Mouse (Mus musculus) hindbrain, embryonic 11.5 days (tissue): ENCODE data around the gene Gpm6b. TPM values are rescaled to one million over a fixed set of nuclear protein-coding genes. Genes with fewer than 3 reads are reported as not detected.
A peak's percentile ranks its signal among the peaks of the same experiment; 100 is the strongest.

Experiments used
- ATAC-seq: fragments of 200-750 bp; cut with Nextera tagmentation; 2 replicates; pipeline ENCODE4 v1.8.0; 2017; ENCODE audit warnings: mild to moderate bottlenecking, moderate TSS enrichment, moderate library complexity; ENCODE audit not compliant: low FRiP score
- DNase-seq: peaks from one replicate; pipeline ENCODE4 v3.0.0-alpha.2; 2015; ENCODE audit warnings: low spot score
- H3K27ac ChIP-seq: fragments of 300-500 bp; sonication (generic); 2 replicates; pipeline ENCODE4 v1.5.1; 2014; ENCODE audit warnings: mild to moderate bottlenecking, low read depth, low read length
- H3K27me3 ChIP-seq: fragments of 300-500 bp; sonication (generic); 2 replicates; pipeline ENCODE4 v1.6.1; 2014; ENCODE audit warnings: mild to moderate bottlenecking, low read length, moderate library complexity, mixed read lengths; ENCODE audit not compliant: control insufficient read depth, insufficient read depth
- H3K36me3 ChIP-seq: fragments of 300-500 bp; sonication (generic); 2 replicates; pipeline ENCODE4 v1.6.1; 2014; ENCODE audit warnings: mild to moderate bottlenecking, low read length, moderate library complexity, mixed read lengths; ENCODE audit not compliant: control insufficient read depth, insufficient read depth
- H3K4me1 ChIP-seq: fragments of 300-500 bp; sonication (generic); replicated peaks from 2 replicates; pipeline ENCODE4 v1.6.1; 2014; ENCODE audit warnings: low read length, mixed read lengths; ENCODE audit not compliant: control insufficient read depth, insufficient read depth
- H3K4me2 ChIP-seq: fragments of 300-500 bp; sonication (generic); replicated peaks from 2 replicates; pipeline ENCODE4 v1.6.1; 2014; ENCODE audit warnings: mild to moderate bottlenecking, low read depth, low read length
- H3K4me3 ChIP-seq: fragments of 300-500 bp; sonication (generic); 2 replicates; pipeline ENCODE4 v1.5.1; 2014; ENCODE audit warnings: low read depth, low read length
- H3K9ac ChIP-seq: fragments of 300-500 bp; sonication (generic); 2 replicates; pipeline ENCODE4 v1.6.1; 2014; ENCODE audit warnings: low read depth, low read length
- H3K9me3 ChIP-seq: fragments of 300-500 bp; sonication (generic); 2 replicates; pipeline ENCODE4 v1.6.1; 2016; ENCODE audit warnings: low read length; ENCODE audit not compliant: control insufficient read depth
- whole genome bisulfite sequencing: fragments of 180-500 bp; shearing (Covaris S2); extraction: QIAGEN DNeasy Blood & Tissue Kit; methylation state at CpG from one replicate; pipeline ENCODE4 v1.1.7; 2014; 5-methylcytosine and 5-hydroxymethylcytosine counted together
- polyA plus RNA-seq: library from polyadenylated mRNA; unstranded; fragments of >200 nt; fragmentation: Nextera tagmentation; extraction: Ambion mirVana; gene quantifications from 2 replicates; pipeline ENCODE4 v1.2.1, GENCODE M21; 2014

Gpm6b gene
- polyA plus RNA-seq, 1 experiment from 2014 or later = 176 TPM

- H3K36me3 ChIP-seq = no peaks in the 10 kb centered on the region
- H3K27me3 ChIP-seq = peaks cover 3% of the 10 kb centered on the region; the same call in 1 of the 2 replicates
- no peak for DNase-seq
- no peak overlapping the region for H3K27ac ChIP-seq
- 88% methylated on average over 2 of the region's 2 CpGs for WGBS
- no peaks in the 10 kb centered on the region for H3K4me1 ChIP-seq
- no peaks in the 10 kb centered on the region for H3K9me3 ChIP-seq
- H3K4me2 ChIP-seq = no peak overlapping the region
- H3K9ac ChIP-seq = no peak overlapping the region
- no peak overlapping the region for H3K4me3 ChIP-seq
- ATAC-seq = no peak
These were observed 144.9 kb downstream of the Gpm6b start for GRCm38 (mm10) chrX:166383606-166384005.

GRCm38 (mm10) chrX:166384935-166385334 is 146.2 kb downstream of the Gpm6b start:
- H3K4me1 ChIP-seq = no peaks in the 10 kb centered on the region
- H3K27me3 ChIP-seq = peaks cover 6% of the 10 kb centered on the region; the same call in 1 of the 2 replicates
- whole genome bisulfite sequencing = 68% methylated on average over 3 of the region's 3 CpGs

GRCm38 (mm10) chrX:166386656-166387055 is 147.9 kb downstream of the Gpm6b start:
- H3K27ac ChIP-seq = no peak overlapping the region
- H3K9ac ChIP-seq = no peak overlapping the region
- no peaks in the 10 kb centered on the region for H3K4me1 ChIP-seq
- no peaks in the 10 kb centered on the region for H3K9me3 ChIP-seq
- peaks cover 5% of the 10 kb centered on the region; the same call in 1 of the 2 replicates for H3K27me3 ChIP-seq
- WGBS = 94% methylated on average over 6 of the region's 6 CpGs
- DNase-seq (no peak), ATAC-seq (no peak)
- no peak overlapping the region for H3K4me3 ChIP-seq
- H3K36me3 ChIP-seq = no peaks in the 10 kb centered on the region
- H3K4me2 ChIP-seq = no peak overlapping the region

More at GRCm38 (mm10) chrX:166384935-166385334, 146.2 kb downstream of the Gpm6b start:
- Histone ChIP-seq H3K9me3 (no peaks in the 10 kb centered on the region), H3K27ac (no peak overlapping the region), H3K4me2 (no peak overlapping the region), H3K36me3 (no peaks in the 10 kb centered on the region), H3K4me3 (no peak overlapping the region), H3K9ac (no peak overlapping the region)
- DNase-seq (no peak), ATAC-seq (no peak)

GRCm38 (mm10) chrX:166393753-166394152 is 155.0 kb downstream of the Gpm6b start:
- no peak overlapping the region for H3K27ac ChIP-seq
- no peaks in the 10 kb centered on the region for H3K9me3 ChIP-seq
- ATAC-seq (no peak), DNase-seq (no peak)
- no peak overlapping the region for H3K4me2 ChIP-seq
- H3K36me3 ChIP-seq = no peaks in the 10 kb centered on the region
- WGBS = 88% methylated on average over 1 of the region's 1 CpGs
- no peak overlapping the region for H3K9ac ChIP-seq
- peaks cover 9% of the 10 kb centered on the region for H3K27me3 ChIP-seq
- no peak overlapping the region for H3K4me3 ChIP-seq
- no peaks in the 10 kb centered on the region for H3K4me1 ChIP-seq

GRCm38 (mm10) chrX:166407865-166408264 is 169.2 kb downstream of the Gpm6b start:
- Histone ChIP-seq H3K9ac (no peak overlapping the region), H3K4me1 (no peaks in the 10 kb centered on the region), H3K9me3 (no peaks in the 10 kb centered on the region), H3K36me3 (0 out of 2 replicates have a peak, but pooled peaks cover 2% of the 10 kb centered on the region), H3K27me3 (peaks cover 2% of the 10 kb centered on the region; the same call in 1 of the 2 replicates), H3K4me2 (no peak overlapping the region), H3K4me3 (no peak overlapping the region), H3K27ac (no peak overlapping the region)
- DNase-seq = no peak
- ATAC-seq = no peak

GRCm38 (mm10) chrX:166416196-166416595 is 177.5 kb downstream of the Gpm6b start:
- Histone ChIP-seq H3K9me3 (no peaks in the 10 kb centered on the region), H3K4me3 (no peak overlapping the region), H3K4me2 (no peak overlapping the region), H3K4me1 (no peaks in the 10 kb centered on the region), H3K9ac (no peak overlapping the region), H3K27ac (no peak overlapping the region), H3K36me3 (no peaks in the 10 kb centered on the region), H3K27me3 (no peaks in the 10 kb centered on the region)
- WGBS = 70% methylated on average over 3 of the region's 6 CpGs
- ATAC-seq = no peak
- DNase-seq = peak; percentile 24

- Histone ChIP-seq H3K36me3 (no peaks in the 10 kb centered on the region), H3K4me1 (no peaks in the 10 kb centered on the region), H3K27me3 (peaks cover 2% of the 10 kb centered on the region; the same call in 1 of the 2 replicates), H3K9ac (no peak overlapping the region), H3K27ac (no peak overlapping the region), H3K4me2 (no peak overlapping the region), H3K9me3 (no peaks in the 10 kb centered on the region), H3K4me3 (no peak overlapping the region)
- ATAC-seq (no peak), DNase-seq (no peak)
- 78% methylated on average over 2 of the region's 2 CpGs for WGBS
These were observed 196.1 kb downstream of the Gpm6b start for GRCm38 (mm10) chrX:166434812-166435211.

Other genes with a start within 250 kb of the Gpm6b start
- 17.7 and 18.6 TPM in 2 replicates for gene Gemin8, start 68.5 kb upstream of the Gpm6b start, polyA plus RNA-seq
- gene Trappc2, start 201.7 kb downstream of the Gpm6b start, polyA plus RNA-seq = 51.9 and 59.2 TPM in 2 replicates
- 9.1 and 9.8 TPM in 2 replicates for gene Ofd1, start 201.8 kb downstream of the Gpm6b start, polyA plus RNA-seq
- gene Rab9, start 241.0 kb downstream of the Gpm6b start, polyA plus RNA-seq = 56.8 and 61.6 TPM in 2 replicates